Mouse (Mus musculus) adrenal gland, adult 10 weeks (tissue): ENCODE measurements around the gene Gm5286. TPM values are rescaled to one million over a fixed set of nuclear protein-coding genes. Genes with fewer than 3 reads are reported as not detected.

Source experiments
- polyA plus RNA-seq: library from polyadenylated mRNA; stranded (reverse); fragments of 350-450 nt; fragmentation: Illumina TruSeq; extraction: RNeasy Lipid Tissue Mini Kit (QIAGEN cat#74804); gene quantifications from one replicate; pipeline ENCODE4 v1.2.3, GENCODE M21; 2014; ENCODE audit warnings: low read depth, low replicate concordance

Gene Gm5286
- polyA plus RNA-seq = not detected

GRCm38 (mm10) chr3:94196414-94196813, at the start of gene Gm5286:
Gene Gm5286, plus strand, starts transcription at chr3:94196714.

GRCm38 (mm10) chr3:94178093-94178492, 18.4 kb upstream of the Gm5286 start, which contains the start of gene Gm10696:
Gene Gm10696, minus strand, starts transcription at chr3:94178193.

Other genes starting within 250 kb of the Gm5286 start
- gene Tdpoz5, start 235.4 kb upstream of the Gm5286 start, polyA plus RNA-seq = not detected
- gene Gm9125, start 141.8 kb upstream of the Gm5286 start, polyA plus RNA-seq = not detected
- gene Gm10697, start 124.1 kb upstream of the Gm5286 start, polyA plus RNA-seq = not detected
- not detected for gene Gm10696, start 18.5 kb upstream of the Gm5286 start, polyA plus RNA-seq
- gene Gm4778, start 67.3 kb downstream of the Gm5286 start, polyA plus RNA-seq = not detected
- 26.5 TPM for gene Them4, start 113.4 kb downstream of the Gm5286 start, polyA plus RNA-seq
- not detected for gene Them5, start 145.4 kb downstream of the Gm5286 start, polyA plus RNA-seq
- not detected for gene C2cd4d, start 165.7 kb downstream of the Gm5286 start, polyA plus RNA-seq
- gene Rorc, start 176.1 kb downstream of the Gm5286 start, polyA plus RNA-seq = 11.3 TPM
- gene Lingo4, start 201.8 kb downstream of the Gm5286 start, polyA plus RNA-seq = 0.35 TPM
- 20.9 TPM for gene Tdrkh, start 216.6 kb downstream of the Gm5286 start, polyA plus RNA-seq
- gene Mrpl9, start 246.6 kb downstream of the Gm5286 start, polyA plus RNA-seq = 56.4 TPM
- gene Oaz3, start 247.2 kb downstream of the Gm5286 start, polyA plus RNA-seq = not detected